Mouse (Mus musculus) midbrain, embryonic 14.5 days (tissue): ENCODE data around the gene Homer2. TPM values are rescaled to one million over a fixed set of nuclear protein-coding genes. Genes with fewer than 3 reads are reported as not detected.
A peak's percentile ranks its signal among the peaks of the same experiment; 100 is the strongest.

Experiments used
- ATAC-seq: fragments of 200-750 bp; cut with Nextera tagmentation; 2 replicates; pipeline ENCODE4 v1.8.0; 2017; ENCODE audit warnings: moderate number of reproducible peaks, moderate library complexity; ENCODE audit not compliant: low FRiP score, low TSS enrichment
- DNase-seq: peaks from one replicate; pipeline ENCODE4 v3.0.0-alpha.2; 2015
- H3K27ac ChIP-seq: fragments of 300-500 bp; sonication (generic); replicated peaks from 2 replicates; pipeline ENCODE4 v1.5.1; 2014; ENCODE audit warnings: mild to moderate bottlenecking, low read depth, low read length, moderate library complexity
- H3K27me3 ChIP-seq: fragments of 300-500 bp; sonication (generic); 2 replicates; pipeline ENCODE4 v1.6.1; 2014; ENCODE audit warnings: low read length, control low read depth, mixed read lengths; ENCODE audit not compliant: control insufficient read depth, insufficient read depth
- H3K36me3 ChIP-seq: fragments of 300-500 bp; sonication (generic); 2 replicates; pipeline ENCODE4 v1.6.1; 2014; ENCODE audit warnings: low read length, control low read depth; ENCODE audit not compliant: control insufficient read depth, insufficient read depth
- H3K4me1 ChIP-seq: fragments of 300-500 bp; sonication (generic); 2 replicates; pipeline ENCODE4 v1.6.1; 2014; ENCODE audit warnings: mild to moderate bottlenecking, antibody characterized with exemption, low read length, control low read depth; ENCODE audit not compliant: control insufficient read depth, insufficient read depth
- H3K4me2 ChIP-seq: fragments of 300-500 bp; sonication (generic); 2 replicates; pipeline ENCODE4 v1.6.1; 2014; ENCODE audit warnings: mild to moderate bottlenecking, low read length, moderate library complexity
- H3K4me3 ChIP-seq: fragments of 300-500 bp; sonication (generic); replicated peaks from 2 replicates; pipeline ENCODE4 v1.5.1; 2014; ENCODE audit warnings: low read depth, low read length
- H3K9ac ChIP-seq: fragments of 300-500 bp; sonication (generic); replicated peaks from 2 replicates; pipeline ENCODE4 v1.6.1; 2014; ENCODE audit warnings: mild to moderate bottlenecking, low read length, moderate library complexity
- H3K9me3 ChIP-seq: fragments of 300-500 bp; sonication (generic); 2 replicates; pipeline ENCODE4 v1.6.1; 2016; ENCODE audit warnings: low read length, control low read depth, mixed read lengths; ENCODE audit not compliant: control insufficient read depth
- WGBS: fragments of 180-500 bp; shearing (Covaris S2); extraction: QIAGEN DNeasy Blood & Tissue Kit; methylation state at CpG from one replicate; pipeline ENCODE4 v1.1.7; 2014; 5-methylcytosine and 5-hydroxymethylcytosine counted together
- polyA plus RNA-seq: library from polyadenylated mRNA; unstranded; fragments of >200 nt; fragmentation: Nextera tagmentation; extraction: Ambion mirVana; gene quantifications from 2 replicates; pipeline ENCODE4 v1.2.1, GENCODE M21; 2014

The Homer2 gene
- polyA plus RNA-seq, 1 experiment from 2014 or later: 19.1 TPM

DNA sequence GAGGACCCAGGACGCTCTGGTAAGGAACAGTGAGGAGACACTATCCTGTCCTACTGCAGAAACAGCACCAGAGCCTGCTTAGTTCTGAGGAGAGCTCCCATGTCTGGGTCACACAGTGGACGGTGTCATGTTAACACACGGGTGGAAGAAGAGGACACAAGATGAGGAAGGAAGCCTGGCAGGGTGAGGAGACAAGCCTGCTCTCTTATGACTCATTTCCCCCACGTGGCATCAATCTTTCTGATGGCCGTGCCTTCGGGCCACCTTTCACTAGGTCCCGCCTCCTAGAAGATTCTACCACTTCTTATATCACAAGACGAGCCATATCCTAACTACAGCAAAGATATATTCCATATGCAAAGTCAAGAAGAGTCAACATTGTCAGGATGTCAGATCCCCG is 40.7 kb downstream of the Homer2 start:
- ATAC-seq: no peak

GRCm38 (mm10) chr7:81663057-81663456 is 44.3 kb downstream of the Homer2 start:
- Histone ChIP-seq H3K36me3 (no peaks in the 10 kb centered on the region), H3K9ac (no peak overlapping the region)
- 71% methylated on average over 3 of the region's 3 CpGs for WGBS

More for the DNA sequence above, 40.7 kb downstream of the Homer2 start:
- H3K9ac ChIP-seq: no peak overlapping the region
- H3K36me3 ChIP-seq: no peaks in the 10 kb centered on the region
- no peak overlapping the region for H3K27ac ChIP-seq
- H3K4me1 ChIP-seq: no peaks in the 10 kb centered on the region
- H3K27me3 ChIP-seq: no peaks in the 10 kb centered on the region
- H3K4me3 ChIP-seq: no peak overlapping the region
- no peak for DNase-seq
- H3K4me2 ChIP-seq: no peak overlapping the region
- WGBS: 89% methylated on average over 9 of the region's 9 CpGs
- H3K9me3 ChIP-seq: no peaks in the 10 kb centered on the region

GRCm38 (mm10) chr7:81657631-81658347 is 49.5 kb downstream of the Homer2 start:
- Histone ChIP-seq H3K27ac (no peak overlapping the region), H3K36me3 (no peaks in the 10 kb centered on the region), H3K9me3 (no peaks in the 10 kb centered on the region), H3K9ac (no peak overlapping the region), H3K27me3 (no peaks in the 10 kb centered on the region), H3K4me3 (no peak overlapping the region), H3K4me2 (no peak overlapping the region), H3K4me1 (peaks cover 30% of the 10 kb centered on the region)
- 88% methylated on average over 2 of the region's 2 CpGs for WGBS
- DNase-seq (no peak), ATAC-seq (no peak)

More at GRCm38 (mm10) chr7:81663057-81663456, 44.3 kb downstream of the Homer2 start:
- H3K4me2 ChIP-seq: no peak overlapping the region
- no peaks in the 10 kb centered on the region for H3K4me1 ChIP-seq
- H3K9me3 ChIP-seq: no peaks in the 10 kb centered on the region
- no peak for ATAC-seq
- H3K4me3 ChIP-seq: no peak overlapping the region
- H3K27ac ChIP-seq: no peak overlapping the region
- no peak for DNase-seq
- H3K27me3 ChIP-seq: no peaks in the 10 kb centered on the region

DNA sequence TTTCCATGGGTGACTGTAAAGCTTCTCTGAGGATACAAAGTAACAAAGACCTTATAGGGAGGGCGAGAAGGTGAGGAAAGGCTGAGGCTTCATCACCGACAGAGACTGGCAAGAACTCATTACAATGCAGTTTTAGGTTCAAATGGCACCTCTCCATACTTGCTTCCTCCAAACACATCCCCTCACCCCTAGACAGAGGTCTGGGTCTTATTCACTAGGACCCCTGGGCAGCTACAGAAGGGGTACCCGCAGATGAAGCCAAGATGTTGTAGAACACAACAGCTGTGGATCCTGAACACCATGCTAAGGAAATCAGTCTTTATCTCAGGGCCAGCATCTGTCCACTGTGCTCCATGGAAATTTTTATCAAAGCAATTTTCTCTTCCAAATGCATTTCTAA is 50.3 kb downstream of the Homer2 start:
- ATAC-seq (no peak), DNase-seq (no peak)
- H3K9ac ChIP-seq: no peak overlapping the region
- H3K4me3 ChIP-seq: no peak overlapping the region
- peaks cover 35% of the 10 kb centered on the region for H3K4me1 ChIP-seq
- 0 out of 2 replicates have a peak overlapping the region, but pooled peaks have one; percentile 13 for H3K27ac ChIP-seq
- no peaks in the 10 kb centered on the region for H3K36me3 ChIP-seq
- no peaks in the 10 kb centered on the region for H3K27me3 ChIP-seq
- H3K4me2 ChIP-seq: no peak overlapping the region
- WGBS: 81% methylated on average over 3 of the region's 3 CpGs
- H3K9me3 ChIP-seq: no peaks in the 10 kb centered on the region

DNA sequence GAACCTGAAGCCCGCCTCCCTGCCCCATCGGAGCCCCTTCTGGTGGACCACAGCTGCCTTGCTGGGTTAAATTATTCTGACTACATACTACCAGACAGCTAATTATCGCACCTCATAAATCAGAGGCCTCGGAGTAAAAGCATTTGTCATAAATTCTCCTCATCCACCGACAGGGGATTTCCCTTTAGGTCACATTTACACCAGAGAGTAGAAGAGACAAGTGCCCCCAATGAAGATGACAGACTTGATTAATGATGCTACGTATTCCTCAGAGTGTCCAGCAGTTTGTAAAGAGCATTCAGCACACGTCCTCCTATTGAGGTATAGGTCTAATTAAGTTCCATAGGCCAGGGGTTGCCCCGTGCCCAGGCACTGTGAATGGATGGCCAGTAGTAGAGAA is 50.7 kb downstream of the Homer2 start:
- H3K27me3 ChIP-seq: no peaks in the 10 kb centered on the region
- H3K36me3 ChIP-seq: no peaks in the 10 kb centered on the region
- peak; percentile 15 for DNase-seq
- H3K4me2 ChIP-seq: no peak overlapping the region
- no peak overlapping the region for H3K9ac ChIP-seq
- H3K4me3 ChIP-seq: no peak overlapping the region
- H3K9me3 ChIP-seq: no peaks in the 10 kb centered on the region
- 0 out of 2 replicates have a peak overlapping the region, but pooled peaks have one; percentile 13 for H3K27ac ChIP-seq
- 57% methylated on average over 8 of the region's 8 CpGs for WGBS
- H3K4me1 ChIP-seq: peaks cover 40% of the 10 kb centered on the region
- no peak for ATAC-seq

DNA sequence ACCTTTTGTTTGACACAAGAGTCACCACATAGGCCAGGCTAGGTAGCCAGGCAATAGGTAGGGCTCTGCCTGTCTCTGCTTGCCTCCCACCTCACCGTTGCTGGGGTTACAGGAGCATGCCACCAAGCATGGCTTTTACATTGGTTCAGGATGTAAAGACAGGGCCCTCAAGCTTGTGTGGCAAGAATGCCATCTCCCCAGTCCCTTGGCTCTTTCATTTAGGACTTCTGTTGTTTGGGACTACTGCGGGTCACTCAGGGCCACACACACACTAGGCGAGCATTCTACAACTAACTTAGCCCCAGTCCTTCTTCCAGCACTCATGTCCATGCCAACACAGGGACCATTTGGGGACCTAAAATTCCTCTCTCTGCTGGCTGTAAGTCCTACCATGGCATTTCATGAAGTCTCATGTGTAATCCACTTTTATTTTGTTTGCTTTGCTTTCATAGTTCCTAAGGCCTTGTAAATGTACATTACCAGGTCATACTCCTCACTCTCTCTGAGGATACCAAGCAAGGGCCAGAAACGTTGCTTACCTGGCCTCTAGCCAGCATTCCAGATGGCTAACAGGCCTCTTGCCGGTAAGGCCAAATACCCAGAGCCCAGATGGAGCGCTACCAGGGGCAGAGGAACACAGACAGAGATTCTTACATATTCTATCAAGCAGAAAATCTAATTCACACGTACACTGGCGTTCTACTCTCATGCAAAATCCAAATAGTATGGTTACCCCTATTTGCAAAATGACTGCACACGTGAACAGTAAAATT is 52.2 kb downstream of the Homer2 start:
- Histone ChIP-seq H3K9me3 (no peaks in the 10 kb centered on the region), H3K36me3 (no peaks in the 10 kb centered on the region), H3K4me3 (no peak overlapping the region), H3K27ac (no peak overlapping the region; the same call in 1 of the 2 replicates), H3K27me3 (no peaks in the 10 kb centered on the region), H3K9ac (no peak overlapping the region), H3K4me1 (peaks cover 53% of the 10 kb centered on the region), H3K4me2 (no peak overlapping the region)
- WGBS: 61% methylated on average over 9 of the region's 9 CpGs
- DNase-seq (peak; percentile 53), ATAC-seq (no peak)

DNA sequence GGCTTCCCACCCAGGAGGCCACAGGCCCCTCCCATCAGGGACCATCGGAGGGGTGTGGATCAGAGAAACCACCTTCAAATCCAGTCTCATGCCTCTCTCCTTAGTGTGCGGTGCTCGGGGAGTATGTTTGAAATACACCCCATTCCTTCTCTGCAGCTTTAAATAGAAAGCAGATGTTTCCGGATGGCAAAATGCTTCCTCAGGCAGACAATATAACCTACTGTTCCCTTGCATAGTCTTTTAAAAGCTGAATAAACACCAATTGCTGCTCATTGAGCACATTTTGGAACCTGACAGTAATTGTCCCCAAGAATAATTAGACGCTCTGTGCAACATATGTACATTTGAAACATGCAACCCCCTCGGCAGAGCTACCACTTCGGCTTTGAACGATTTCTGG is 53.3 kb downstream of the Homer2 start:
- WGBS: 64% methylated on average over 8 of the region's 8 CpGs
- H3K36me3 ChIP-seq: no peaks in the 10 kb centered on the region
- H3K9me3 ChIP-seq: no peaks in the 10 kb centered on the region
- ATAC-seq (no peak), DNase-seq (peak; percentile 36)
- H3K27ac ChIP-seq: no peak overlapping the region
- no peak overlapping the region for H3K4me3 ChIP-seq
- no peaks in the 10 kb centered on the region for H3K27me3 ChIP-seq
- H3K9ac ChIP-seq: no peak overlapping the region
- peaks cover 64% of the 10 kb centered on the region for H3K4me1 ChIP-seq
- H3K4me2 ChIP-seq: no peak overlapping the region

- ATAC-seq: no peak
- WGBS: 69% methylated on average over 2 of the region's 2 CpGs
- no peak for DNase-seq
- H3K4me1 ChIP-seq: peaks cover 64% of the 10 kb centered on the region
- no peaks in the 10 kb centered on the region for H3K27me3 ChIP-seq
- no peaks in the 10 kb centered on the region for H3K36me3 ChIP-seq
- no peak overlapping the region for H3K4me2 ChIP-seq
- 0 out of 2 replicates have a peak overlapping the region, but pooled peaks have one; percentile 46 for H3K27ac ChIP-seq
- H3K9me3 ChIP-seq: no peaks in the 10 kb centered on the region
- H3K9ac ChIP-seq: no peak overlapping the region
- H3K4me3 ChIP-seq: no peak overlapping the region
These were observed 55.0 kb downstream of the Homer2 start for GRCm38 (mm10) chr7:81652296-81652695.
